Mouse (Mus musculus): ENCODE measurements at regions not wholly inside any gene's neighbourhood (a gene's known extent, or its start where the extent isn't known, plus 50 kb on each side); places are given as distances from the start of the nearest gene placed in this dataset.

GRCm38 (mm10) chr2:160424491-160424890 is 57.6 kb upstream of the Mafb start:
- no peak for TF ChIP-seq POLR2A (IDR thresholded peaks at IDR 0.05; ENCODE audit: low read depth, low read length)
- TF ChIP-seq CTCF (IDR thresholded peaks at IDR 0.05; ENCODE audit: extremely low read depth, insufficient read length, insufficient replicate concordance, low read depth, low read length): no peak
